Mouse (Mus musculus): Measurements from ENCODE around the gene 1700017B05Rik. TPM values are rescaled to one million over a fixed set of nuclear protein-coding genes. Genes with fewer than 3 reads are reported as not detected.

The 1700017B05Rik gene
- polyA plus RNA-seq, 2 experiments, result 8.1 to 13.3 TPM

GRCm38 (mm10) chr9:57244106-57244685 lies 18.2 kb downstream of the 1700017B05Rik start:
- Histone ChIP-seq H3K4me2 (ENCODE audit: low read depth) (no peak overlapping the region), H3K9ac (replicated peaks) (no peak overlapping the region), H3K27me3 (ENCODE audit: control insufficient read depth, insufficient read depth, low read length) (no peaks in the 10 kb centered on the region), H3K36me3 (replicated peaks; ENCODE audit: control insufficient read depth, insufficient read depth, low read depth) (no peaks in the 10 kb centered on the region), H3K9me3 (ENCODE audit: control insufficient read depth, low read length) (no peaks in the 10 kb centered on the region), H3K4me3 (ENCODE audit: insufficient read depth in 1 of 2, low read depth in 2 of 2, low read length in 2 of 2) (no peak overlapping the region), H3K27ac (no peak overlapping the region), H3K4me1 (replicated peaks; ENCODE audit: control insufficient read depth in 2 of 2, insufficient read depth in 2 of 2, low read length in 1 of 2) (peaks cover 0 to 5% of the 10 kb centered on the region in 2 experiments; a peak in 1 of 4 replicates)
- DNase-seq (ENCODE audit: low read depth in 3 of 3, low spot score in 3 of 3) (no peak), ATAC-seq (ENCODE audit: insufficient read depth) (no peak)
- TF ChIP-seq CTCF (IDR thresholded peaks at IDR 0.05; ENCODE audit: low read depth) (no peak), EP300 (IDR thresholded peaks at IDR 0.05; ENCODE audit: low read depth) (no peak)
- WGBS (ENCODE audit: insufficient replicate concordance), result 51% methylated on average over 7 of the region's 7 CpGs

DNA sequence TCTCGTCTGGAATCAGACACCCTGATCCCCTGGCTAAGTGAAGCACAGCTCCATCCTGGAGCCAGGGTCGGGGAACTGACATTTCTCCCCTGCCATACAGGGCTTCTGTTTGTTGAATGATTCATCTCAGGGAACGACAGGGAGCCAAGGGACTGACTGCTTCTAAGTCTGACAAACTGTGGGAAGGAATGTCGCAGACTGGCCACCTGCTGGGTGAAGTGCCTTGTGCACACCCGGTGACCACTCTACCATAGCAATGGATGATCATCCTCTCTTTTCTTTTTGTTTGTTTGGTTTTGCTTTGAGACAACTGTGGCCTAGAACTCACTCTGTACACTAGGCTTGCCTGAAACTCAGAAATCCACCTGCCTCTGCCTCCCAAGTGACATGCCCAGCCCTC lies 19.5 kb downstream of the 1700017B05Rik start:
- no peak for DNase-seq (ENCODE audit: low read depth in 3 of 3, low spot score in 3 of 3)
- ATAC-seq (ENCODE audit: insufficient read depth), result no peak
- H3K9ac ChIP-seq (replicated peaks), result no peak overlapping the region
- H3K9me3 ChIP-seq (ENCODE audit: control insufficient read depth, low read length), result no peaks in the 10 kb centered on the region
- no peak overlapping the region for H3K4me2 ChIP-seq (ENCODE audit: low read depth)
- WGBS (ENCODE audit: insufficient replicate concordance), result 41% methylated on average over 5 of the region's 5 CpGs
- TF ChIP-seq CTCF (IDR thresholded peaks at IDR 0.05; ENCODE audit: low read depth), result no peak
- TF ChIP-seq EP300 (IDR thresholded peaks at IDR 0.05; ENCODE audit: low read depth), result no peak
- H3K4me3 ChIP-seq (ENCODE audit: insufficient read depth in 1 of 2, low read depth in 2 of 2, low read length in 2 of 2), result no peak overlapping the region
- H3K27ac ChIP-seq, result no peak overlapping the region
- H3K36me3 ChIP-seq (replicated peaks; ENCODE audit: control insufficient read depth, insufficient read depth, low read depth), result no peaks in the 10 kb centered on the region
- H3K4me1 ChIP-seq (replicated peaks; ENCODE audit: control insufficient read depth in 2 of 2, insufficient read depth in 2 of 2, low read length in 1 of 2), result no peaks in the 10 kb centered on the region
- H3K27me3 ChIP-seq (ENCODE audit: control insufficient read depth, insufficient read depth, low read length), result no peaks in the 10 kb centered on the region

GRCm38 (mm10) chr9:57241111-57241510 lies 21.3 kb downstream of the 1700017B05Rik start:
- Histone ChIP-seq H3K9ac (replicated peaks) (no peak overlapping the region), H3K9me3 (ENCODE audit: control insufficient read depth, low read length) (no peaks in the 10 kb centered on the region), H3K4me3 (ENCODE audit: insufficient read depth in 1 of 2, low read depth in 2 of 2, low read length in 2 of 2) (no peak overlapping the region), H3K36me3 (replicated peaks; ENCODE audit: control insufficient read depth, insufficient read depth, low read depth) (no peaks in the 10 kb centered on the region), H3K27me3 (ENCODE audit: control insufficient read depth, insufficient read depth, low read length) (no peaks in the 10 kb centered on the region), H3K4me1 (replicated peaks; ENCODE audit: control insufficient read depth in 2 of 2, insufficient read depth in 2 of 2, low read length in 1 of 2) (no peaks in the 10 kb centered on the region), H3K4me2 (ENCODE audit: low read depth) (no peak overlapping the region), H3K27ac (no peak overlapping the region)
- TF ChIP-seq CTCF (IDR thresholded peaks at IDR 0.05; ENCODE audit: low read depth), result no peak
- WGBS (ENCODE audit: insufficient replicate concordance), result 58% methylated on average over 5 of the region's 5 CpGs
- ATAC-seq (ENCODE audit: insufficient read depth) (no peak), DNase-seq (ENCODE audit: low read depth in 3 of 3, low spot score in 3 of 3) (no peak)

GRCm38 (mm10) chr9:57238220-57238619 lies 24.2 kb downstream of the 1700017B05Rik start:
- H3K9me3 ChIP-seq (ENCODE audit: control insufficient read depth, low read length), result no peaks in the 10 kb centered on the region
- no peak for ATAC-seq (ENCODE audit: insufficient read depth)
- TF ChIP-seq CTCF (IDR thresholded peaks at IDR 0.05; ENCODE audit: low read depth) (no peak), EP300 (IDR thresholded peaks at IDR 0.05; ENCODE audit: low read depth) (no peak)
- H3K27ac ChIP-seq, result no peak overlapping the region
- no peaks in the 10 kb centered on the region for H3K36me3 ChIP-seq (replicated peaks; ENCODE audit: control insufficient read depth, insufficient read depth, low read depth)
- DNase-seq (ENCODE audit: low read depth in 3 of 3, low spot score in 3 of 3), result no peak
- no peak overlapping the region for H3K4me3 ChIP-seq (ENCODE audit: insufficient read depth in 1 of 2, low read depth in 2 of 2, low read length in 2 of 2)
- WGBS (ENCODE audit: insufficient replicate concordance), result 61% methylated on average over 2 of the region's 2 CpGs
- no peak overlapping the region for H3K4me2 ChIP-seq (ENCODE audit: low read depth)
- no peaks in the 10 kb centered on the region for H3K27me3 ChIP-seq (ENCODE audit: control insufficient read depth, insufficient read depth, low read length)
- no peak overlapping the region for H3K9ac ChIP-seq (replicated peaks)
- H3K4me1 ChIP-seq (replicated peaks; ENCODE audit: control insufficient read depth in 2 of 2, insufficient read depth in 2 of 2, low read length in 1 of 2), result peaks cover 8 to 9% of the 10 kb centered on the region in 2 experiments

- no peak for ATAC-seq (ENCODE audit: insufficient read depth)
- no peaks in the 10 kb centered on the region for H3K27me3 ChIP-seq (ENCODE audit: control insufficient read depth, insufficient read depth, low read length)
- WGBS (ENCODE audit: insufficient replicate concordance), result 63% methylated on average over 5 of the region's 5 CpGs
Measured at GRCm38 (mm10) chr9:57237705-57238104, 24.7 kb downstream of the 1700017B05Rik start.

More at GRCm38 (mm10) chr9:57237705-57238104, 24.7 kb downstream of the 1700017B05Rik start:
- TF ChIP-seq CTCF (IDR thresholded peaks at IDR 0.05; ENCODE audit: low read depth) (no peak), EP300 (IDR thresholded peaks at IDR 0.05; ENCODE audit: low read depth) (no peak)
- Histone ChIP-seq H3K9me3 (ENCODE audit: control insufficient read depth, low read length) (no peaks in the 10 kb centered on the region), H3K4me1 (replicated peaks; ENCODE audit: control insufficient read depth in 2 of 2, insufficient read depth in 2 of 2, low read length in 1 of 2) (peaks cover 13 to 14% of the 10 kb centered on the region in 2 experiments), H3K36me3 (replicated peaks; ENCODE audit: control insufficient read depth, insufficient read depth, low read depth) (no peaks in the 10 kb centered on the region), H3K4me3 (ENCODE audit: insufficient read depth in 1 of 2, low read depth in 2 of 2, low read length in 2 of 2) (no peak overlapping the region), H3K27ac (no peak overlapping the region), H3K4me2 (ENCODE audit: low read depth) (no peak overlapping the region), H3K9ac (replicated peaks) (no peak overlapping the region)
- no peak for DNase-seq (ENCODE audit: low read depth in 3 of 3, low spot score in 3 of 3)

Measured in liver, embryonic 14.5 days (tissue).